Mouse (Mus musculus): ENCODE results near the gene Exoc6b. TPM values are rescaled to one million over a fixed set of nuclear protein-coding genes. Genes with fewer than 3 reads are reported as not detected.

Gene Exoc6b
- polyA plus RNA-seq, 1 experiment from 2014 or later = 29.9 TPM

GRCm38 (mm10) chr6:85074996-85075395, 5.7 kb upstream of the Exoc6b start:
- Histone ChIP-seq H3K9ac (ENCODE audit: low read depth, low read length) (no peak overlapping the region), H3K4me2 (ENCODE audit: low read depth, low read length) (no peak overlapping the region), H3K27me3 (replicated peaks; ENCODE audit: control insufficient read depth, insufficient read depth, low read length) (no peaks in the 10 kb centered on the region), H3K36me3 (ENCODE audit: control insufficient read depth, insufficient read depth, low read length) (no peaks in the 10 kb centered on the region), H3K9me3 (ENCODE audit: control insufficient read depth, low read length) (no peaks in the 10 kb centered on the region), H3K4me1 (ENCODE audit: control insufficient read depth, insufficient read depth, low read length) (no peaks in the 10 kb centered on the region), H3K27ac (replicated peaks; ENCODE audit: low read depth, low read length) (no peak overlapping the region), H3K4me3 (ENCODE audit: low read depth, low read length) (no peak overlapping the region)
- DNase-seq (ENCODE audit: low spot score) (no peak), ATAC-seq (ENCODE audit: low read depth) (no peak)
- 21% methylated on average over 2 of the region's 2 CpGs for WGBS

- Histone ChIP-seq H3K4me1 (ENCODE audit: control insufficient read depth, insufficient read depth, low read length) (peaks cover 10% of the 10 kb centered on the region), H3K9ac (ENCODE audit: low read depth, low read length) (peak overlapping the region; percentile 90), H3K4me2 (ENCODE audit: low read depth, low read length) (peak overlapping the region; percentile 77), H3K9me3 (ENCODE audit: control insufficient read depth, low read length) (no peaks in the 10 kb centered on the region), H3K27me3 (replicated peaks; ENCODE audit: control insufficient read depth, insufficient read depth, low read length) (no peaks in the 10 kb centered on the region), H3K36me3 (ENCODE audit: control insufficient read depth, insufficient read depth, low read length) (no peaks in the 10 kb centered on the region), H3K4me3 (ENCODE audit: low read depth, low read length) (peak overlapping the region; percentile 93), H3K27ac (replicated peaks; ENCODE audit: low read depth, low read length) (peak overlapping the region; percentile 90)
- WGBS = 3% methylated on average over 17 of the region's 17 CpGs
- peak; percentile 30 for ATAC-seq (ENCODE audit: low read depth)
- peak; percentile 23 for DNase-seq (ENCODE audit: low spot score)
These were observed 841 bp downstream of the Exoc6b start for GRCm38 (mm10) chr6:85068322-85069022.

- no peak for DNase-seq (ENCODE audit: low spot score)
These were observed 11.7 kb downstream of the Exoc6b start for GRCm38 (mm10) chr6:85057641-85058040.

GRCm38 (mm10) chr6:85051109-85051508, 18.2 kb downstream of the Exoc6b start:
- H3K9me3 ChIP-seq (ENCODE audit: control insufficient read depth, low read length) = no peaks in the 10 kb centered on the region
- H3K4me2 ChIP-seq (ENCODE audit: low read depth, low read length) = no peak overlapping the region
- WGBS = 86% methylated on average over 4 of the region's 4 CpGs
- H3K36me3 ChIP-seq (ENCODE audit: control insufficient read depth, insufficient read depth, low read length) = no peaks in the 10 kb centered on the region
- H3K9ac ChIP-seq (ENCODE audit: low read depth, low read length) = no peak overlapping the region
- H3K27ac ChIP-seq (replicated peaks; ENCODE audit: low read depth, low read length) = no peak overlapping the region
- no peaks in the 10 kb centered on the region for H3K4me1 ChIP-seq (ENCODE audit: control insufficient read depth, insufficient read depth, low read length)
- H3K4me3 ChIP-seq (ENCODE audit: low read depth, low read length) = no peak overlapping the region
- no peak for DNase-seq (ENCODE audit: low spot score)
- no peaks in the 10 kb centered on the region for H3K27me3 ChIP-seq (replicated peaks; ENCODE audit: control insufficient read depth, insufficient read depth, low read length)
- ATAC-seq (ENCODE audit: low read depth) = no peak

More at GRCm38 (mm10) chr6:85057641-85058040, 11.7 kb downstream of the Exoc6b start:
- no peak for ATAC-seq (ENCODE audit: low read depth)
- Histone ChIP-seq H3K9me3 (ENCODE audit: control insufficient read depth, low read length) (no peaks in the 10 kb centered on the region), H3K27ac (replicated peaks; ENCODE audit: low read depth, low read length) (no peak overlapping the region), H3K4me2 (ENCODE audit: low read depth, low read length) (no peak overlapping the region), H3K36me3 (ENCODE audit: control insufficient read depth, insufficient read depth, low read length) (no peaks in the 10 kb centered on the region), H3K4me3 (ENCODE audit: low read depth, low read length) (no peak overlapping the region), H3K27me3 (replicated peaks; ENCODE audit: control insufficient read depth, insufficient read depth, low read length) (no peaks in the 10 kb centered on the region), H3K9ac (ENCODE audit: low read depth, low read length) (no peak overlapping the region), H3K4me1 (ENCODE audit: control insufficient read depth, insufficient read depth, low read length) (no peaks in the 10 kb centered on the region)
- 83% methylated on average over 1 of the region's 1 CpGs for WGBS

- DNase-seq (ENCODE audit: low spot score) (no peak), ATAC-seq (ENCODE audit: low read depth) (no peak)
- no peak overlapping the region for H3K4me3 ChIP-seq (ENCODE audit: low read depth, low read length)
- H3K4me2 ChIP-seq (ENCODE audit: low read depth, low read length) = no peak overlapping the region
- no peaks in the 10 kb centered on the region for H3K9me3 ChIP-seq (ENCODE audit: control insufficient read depth, low read length)
- H3K36me3 ChIP-seq (ENCODE audit: control insufficient read depth, insufficient read depth, low read length) = no peaks in the 10 kb centered on the region
- 87% methylated on average over 3 of the region's 3 CpGs for WGBS
- no peak overlapping the region for H3K9ac ChIP-seq (ENCODE audit: low read depth, low read length)
- no peak overlapping the region for H3K27ac ChIP-seq (replicated peaks; ENCODE audit: low read depth, low read length)
- H3K4me1 ChIP-seq (ENCODE audit: control insufficient read depth, insufficient read depth, low read length) = no peaks in the 10 kb centered on the region
- H3K27me3 ChIP-seq (replicated peaks; ENCODE audit: control insufficient read depth, insufficient read depth, low read length) = no peaks in the 10 kb centered on the region
These were observed 22.8 kb downstream of the Exoc6b start for GRCm38 (mm10) chr6:85046531-85046930.

GRCm38 (mm10) chr6:85044621-85045152, 24.6 kb downstream of the Exoc6b start:
- WGBS = 67% methylated on average over 4 of the region's 4 CpGs

GRCm38 (mm10) chr6:85037677-85038076, 31.6 kb downstream of the Exoc6b start:
- no peak for ATAC-seq (ENCODE audit: low read depth)
- no peaks in the 10 kb centered on the region for H3K4me1 ChIP-seq (ENCODE audit: control insufficient read depth, insufficient read depth, low read length)
- no peak overlapping the region for H3K4me3 ChIP-seq (ENCODE audit: low read depth, low read length)
- H3K9me3 ChIP-seq (ENCODE audit: control insufficient read depth, low read length) = no peaks in the 10 kb centered on the region
- 7% methylated on average over 6 of the region's 6 CpGs for WGBS
- H3K4me2 ChIP-seq (ENCODE audit: low read depth, low read length) = no peak overlapping the region
- peak; percentile 79 for DNase-seq (ENCODE audit: low spot score)
- no peaks in the 10 kb centered on the region for H3K27me3 ChIP-seq (replicated peaks; ENCODE audit: control insufficient read depth, insufficient read depth, low read length)
- H3K27ac ChIP-seq (replicated peaks; ENCODE audit: low read depth, low read length) = no peak overlapping the region
- no peak overlapping the region for H3K9ac ChIP-seq (ENCODE audit: low read depth, low read length)
- H3K36me3 ChIP-seq (ENCODE audit: control insufficient read depth, insufficient read depth, low read length) = no peaks in the 10 kb centered on the region

More at GRCm38 (mm10) chr6:85044621-85045152, 24.6 kb downstream of the Exoc6b start:
- Histone ChIP-seq H3K27ac (replicated peaks; ENCODE audit: low read depth, low read length) (no peak overlapping the region), H3K36me3 (ENCODE audit: control insufficient read depth, insufficient read depth, low read length) (no peaks in the 10 kb centered on the region), H3K4me2 (ENCODE audit: low read depth, low read length) (no peak overlapping the region), H3K9ac (ENCODE audit: low read depth, low read length) (no peak overlapping the region), H3K4me3 (ENCODE audit: low read depth, low read length) (no peak overlapping the region), H3K4me1 (ENCODE audit: control insufficient read depth, insufficient read depth, low read length) (no peaks in the 10 kb centered on the region), H3K27me3 (replicated peaks; ENCODE audit: control insufficient read depth, insufficient read depth, low read length) (no peaks in the 10 kb centered on the region), H3K9me3 (ENCODE audit: control insufficient read depth, low read length) (no peaks in the 10 kb centered on the region)
- ATAC-seq (ENCODE audit: low read depth) (no peak), DNase-seq (ENCODE audit: low spot score) (no peak)

GRCm38 (mm10) chr6:85029671-85030070, 39.6 kb downstream of the Exoc6b start:
- H3K9ac ChIP-seq (ENCODE audit: low read depth, low read length) = no peak overlapping the region

GRCm38 (mm10) chr6:85024403-85024802, 44.9 kb downstream of the Exoc6b start:
- no peaks in the 10 kb centered on the region for H3K27me3 ChIP-seq (replicated peaks; ENCODE audit: control insufficient read depth, insufficient read depth, low read length)
- DNase-seq (ENCODE audit: low spot score) (peak; percentile 11), ATAC-seq (ENCODE audit: low read depth) (no peak)
- no peaks in the 10 kb centered on the region for H3K9me3 ChIP-seq (ENCODE audit: control insufficient read depth, low read length)
- H3K4me3 ChIP-seq (ENCODE audit: low read depth, low read length) = no peak overlapping the region
- no peak overlapping the region for H3K27ac ChIP-seq (replicated peaks; ENCODE audit: low read depth, low read length)
- H3K4me1 ChIP-seq (ENCODE audit: control insufficient read depth, insufficient read depth, low read length) = 0 out of 2 replicates have a peak, but pooled peaks cover 6% of the 10 kb centered on the region
- no peak overlapping the region for H3K4me2 ChIP-seq (ENCODE audit: low read depth, low read length)
- H3K9ac ChIP-seq (ENCODE audit: low read depth, low read length) = no peak overlapping the region
- H3K36me3 ChIP-seq (ENCODE audit: control insufficient read depth, insufficient read depth, low read length) = no peaks in the 10 kb centered on the region

More at GRCm38 (mm10) chr6:85029671-85030070, 39.6 kb downstream of the Exoc6b start:
- no peak overlapping the region for H3K27ac ChIP-seq (replicated peaks; ENCODE audit: low read depth, low read length)
- ATAC-seq (ENCODE audit: low read depth) = no peak
- H3K4me1 ChIP-seq (ENCODE audit: control insufficient read depth, insufficient read depth, low read length) = 0 out of 2 replicates have a peak, but pooled peaks cover 3% of the 10 kb centered on the region
- no peak overlapping the region for H3K4me3 ChIP-seq (ENCODE audit: low read depth, low read length)
- DNase-seq (ENCODE audit: low spot score) = peak; percentile 30
- no peaks in the 10 kb centered on the region for H3K36me3 ChIP-seq (ENCODE audit: control insufficient read depth, insufficient read depth, low read length)
- H3K9me3 ChIP-seq (ENCODE audit: control insufficient read depth, low read length) = no peaks in the 10 kb centered on the region
- WGBS = 58% methylated on average over 1 of the region's 1 CpGs
- H3K4me2 ChIP-seq (ENCODE audit: low read depth, low read length) = no peak overlapping the region
- no peaks in the 10 kb centered on the region for H3K27me3 ChIP-seq (replicated peaks; ENCODE audit: control insufficient read depth, insufficient read depth, low read length)

Data from embryonic facial prominence, embryonic 14.5 days (tissue).